8 mouse cellular contexts compared by ENCODE assay signal in genomic region chr2:31887030-31887429, GRCm38 (mm10). TPM values are rescaled to one million over a fixed set of nuclear protein-coding genes. Genes with fewer than 3 reads are reported as not detected.
A peak's percentile ranks its signal among the peaks of the same experiment; 100 is the strongest.
DNase-seq lines count a peak whose midpoint lies in the region; ATAC-seq and TF ChIP-seq lines count a peak whose summit lies in the region.

TSS of gene Lamc3 (plus strand) at chr2:31887291.

- H3K79me2 ChIP-seq in C2C12 (ENCODE audit: control insufficient read depth, insufficient read depth), result no peaks in the 10 kb centered on the region

- no peaks in the 10 kb centered on the region for H3K4me1 ChIP-seq in forebrain, embryonic 15.5 days
- H3K4me1 ChIP-seq in hindbrain, embryonic 16.5 days (ENCODE audit: control insufficient read depth, insufficient read depth, low read depth, low read length), result peaks cover 4% of the 10 kb centered on the region; the same call in 1 of the 2 replicates
- no peaks in the 10 kb centered on the region for H3K4me1 ChIP-seq in liver, embryonic 11.5 days (replicated peaks; ENCODE audit: control insufficient read depth, insufficient read depth, low read length)

- H3K9me3 ChIP-seq in forebrain, embryonic 15.5 days, result no peaks in the 10 kb centered on the region
- H3K9me3 ChIP-seq in hindbrain, embryonic 16.5 days (ENCODE audit: control insufficient read depth, low read length), result no peaks in the 10 kb centered on the region
- no peaks in the 10 kb centered on the region for H3K9me3 ChIP-seq in liver, embryonic 11.5 days (ENCODE audit: control insufficient read depth, low read length)

- no peak within 1 kb of the TSS for H3ac ChIP-seq in C2C12 (ENCODE audit: control insufficient read depth, insufficient read length, low read depth)

- no peaks in the 10 kb centered on the region for H3K36me3 ChIP-seq in C2C12 (ENCODE audit: control insufficient read depth, insufficient read depth)
- no peaks in the 10 kb centered on the region for H3K36me3 ChIP-seq in forebrain, embryonic 15.5 days
- H3K36me3 ChIP-seq in hindbrain, embryonic 16.5 days (ENCODE audit: control insufficient read depth, insufficient read depth, low read length), result no peaks in the 10 kb centered on the region
- H3K36me3 ChIP-seq in liver, embryonic 11.5 days (ENCODE audit: control insufficient read depth, insufficient read depth, low read length), result no peaks in the 10 kb centered on the region

- H3K27me3 ChIP-seq in C2C12 (ENCODE audit: control insufficient read depth, insufficient read depth, insufficient read length), result peaks cover 83% of the 10 kb centered on the region
- peaks cover 48% of the 10 kb centered on the region for H3K27me3 ChIP-seq in forebrain, embryonic 15.5 days
- peaks cover 29% of the 10 kb centered on the region for H3K27me3 ChIP-seq in hindbrain, embryonic 16.5 days (replicated peaks; ENCODE audit: control insufficient read depth, insufficient read depth, low read length)
- H3K27me3 ChIP-seq in liver, embryonic 11.5 days (replicated peaks; ENCODE audit: control insufficient read depth, insufficient read depth, low read length), result peaks cover 69% of the 10 kb centered on the region

- H3K9ac ChIP-seq in forebrain, embryonic 15.5 days (replicated peaks), result 0 out of 2 replicates have a peak within 1 kb of the TSS, but pooled peaks have one; percentile 9
- H3K9ac ChIP-seq in hindbrain, embryonic 16.5 days (ENCODE audit: low read depth, low read length), result no peak within 1 kb of the TSS
- no peak within 1 kb of the TSS for H3K9ac ChIP-seq in liver, embryonic 11.5 days (ENCODE audit: low read depth, low read length)

- 7% methylated on average over 26 of the region's 26 CpGs for WGBS in forebrain, embryonic 15.5 days
- WGBS in hindbrain, embryonic 16.5 days, result 7% methylated on average over 25 of the region's 26 CpGs
- 7% methylated on average over 26 of the region's 26 CpGs for WGBS in liver, embryonic 11.5 days

- TF ChIP-seq CTCF in C2C12 (IDR thresholded peaks at IDR 0.05; ENCODE audit: control insufficient read depth, insufficient read depth, insufficient read length), result peak; percentile 48

- 0 out of 2 replicates have a peak, but pooled peaks have one; percentile 13 for ATAC-seq in forebrain, embryonic 15.5 days (replicated peaks)
- ATAC-seq in hindbrain, embryonic 16.5 days, result no peak
- ATAC-seq in liver, embryonic 11.5 days (replicated peaks; ENCODE audit: low FRiP score), result no peak

- no peaks in the 10 kb centered on the region for H3K79me3 ChIP-seq in C2C12 (ENCODE audit: low read depth)

- no peak within 1 kb of the TSS for H3K4me3 ChIP-seq in C2C12 (ENCODE audit: insufficient read depth, poor library complexity, severe bottlenecking)
- H3K4me3 ChIP-seq in forebrain, embryonic 15.5 days, result peak within 1 kb of the TSS; percentile 15; the same call in 1 of the 2 replicates
- peak within 1 kb of the TSS; percentile 26 for H3K4me3 ChIP-seq in hindbrain, embryonic 16.5 days (ENCODE audit: low read length)
- peak within 1 kb of the TSS; percentile 5; the same call in 1 of the 2 replicates for H3K4me3 ChIP-seq in liver, embryonic 11.5 days (ENCODE audit: low read depth, low read length)

- no peak within 1 kb of the TSS for H3K4me2 ChIP-seq in forebrain, embryonic 15.5 days (replicated peaks)
- H3K4me2 ChIP-seq in hindbrain, embryonic 16.5 days (ENCODE audit: low read length), result 0 out of 2 replicates have a peak within 1 kb of the TSS, but pooled peaks have one; percentile 15
- H3K4me2 ChIP-seq in liver, embryonic 11.5 days, result peak within 1 kb of the TSS; percentile 30

- peak; percentile 62 for DNase-seq in adrenal gland, adult 2 months
- no peak for DNase-seq in liver, embryonic 11.5 days (ENCODE audit: low spot score)
- peak; percentile 29 for DNase-seq in naive thymus-derived CD4-positive, alpha-beta T cell, adult 2 months (ENCODE audit: low read depth)
- DNase-seq in thymus, postnatal 4 days, result peak; percentile 81
- no peak for DNase-seq in layer of hippocampus, postnatal 25 days (ENCODE audit: extremely low spot score in 1 of 2, low spot score in 1 of 2)

- H3K27ac ChIP-seq in forebrain, embryonic 15.5 days (replicated peaks), result no peak within 1 kb of the TSS
- no peak within 1 kb of the TSS for H3K27ac ChIP-seq in hindbrain, embryonic 16.5 days (ENCODE audit: low read depth, low read length)
- no peak within 1 kb of the TSS for H3K27ac ChIP-seq in liver, embryonic 11.5 days (ENCODE audit: low read depth, low read length)

TF ChIP-seq in C2C12, 6 proteins besides CTCF, POLR2A, EP300 and RAD21:
- TF ChIP-seq MYOG (IDR thresholded peaks at IDR 0.05; ENCODE audit: control insufficient read depth, extremely low read depth, insufficient read length), result no peak
- no peak for TF ChIP-seq MYOD1 (IDR thresholded peaks at IDR 0.05; ENCODE audit: control insufficient read depth, insufficient read length, low read depth)
- no peak for TF ChIP-seq USF1 (IDR thresholded peaks at IDR 0.05; ENCODE audit: low read depth)
- TF ChIP-seq FOSL1 (IDR thresholded peaks at IDR 0.05; ENCODE audit: insufficient read depth, low read length, poor library complexity, severe bottlenecking), result no peak

RNA-seq across cellular contexts. Expression of gene Lamc3, which starts in this region (rescaled TPM):
- polyA plus RNA-seq in C2C12 (2012; fragmentation: generic; extraction: Trizol), result 0.02 TPM
- 10 to 100 TPM; 12.2 to 17.1 TPM for total RNA-seq in adrenal gland, adult 2 months (2021)
- 23.4 and 25.0 TPM in 2 replicates for polyA plus RNA-seq in adrenal gland, adult 2 months (2012; rRNA removed)
- 2.9 TPM in 2 replicates for polyA plus RNA-seq in forebrain, embryonic 15.5 days (2015; fragmentation: Nextera tagmentation; extraction: Ambion mirVana)
- 3.2 and 5.8 TPM in 2 replicates for polyA plus RNA-seq in hindbrain, embryonic 16.5 days (2015; fragmentation: Nextera tagmentation; extraction: Ambion mirVana)
- 0.26 and 0.48 TPM in 2 replicates for polyA plus RNA-seq in liver, embryonic 11.5 days (2014; fragmentation: Nextera tagmentation; extraction: Ambion mirVana)
- 1 to 10 TPM; 6.8 to 7.3 TPM for total RNA-seq in layer of hippocampus, postnatal 25 days (2021)

Comparison
In these comparisons a context has a peak if more than half of its experiments do, and no peak if none do; other contexts are left out.
1. DNase-seq: peak in adrenal gland, adult 2 months (single experiment), naive thymus-derived CD4-positive, alpha-beta T cell, adult 2 months (single experiment) and thymus, postnatal 4 days (single experiment); none in liver, embryonic 11.5 days (single experiment) and layer of hippocampus, postnatal 25 days (0 of 2).